Mouse (Mus musculus): Measurements from ENCODE around the gene Ipmk. TPM values are rescaled to one million over a fixed set of nuclear protein-coding genes. Genes with fewer than 3 reads are reported as not detected.
A peak's percentile ranks its signal among the peaks of the same experiment; 100 is the strongest.

Gene Ipmk
- total RNA-seq, 2 experiments from 2014 or later: 49.8 to 53.6 TPM

GRCm38 (mm10) chr10:71339463-71339862 is 8.1 kb upstream of the Ipmk start:
- ATAC-seq (ENCODE audit: poor library complexity, severe bottlenecking): peak; percentile 37; the same call in 1 of the 2 replicates

- ATAC-seq (ENCODE audit: poor library complexity, severe bottlenecking): no peak
Observed at GRCm38 (mm10) chr10:71340195-71340594, 7.4 kb upstream of the Ipmk start.

GRCm38 (mm10) chr10:71341290-71341689 is 6.3 kb upstream of the Ipmk start:
- ATAC-seq (ENCODE audit: poor library complexity, severe bottlenecking): no peak

- ATAC-seq (ENCODE audit: poor library complexity, severe bottlenecking): no peak
Observed at GRCm38 (mm10) chr10:71342030-71342805, 5.3 kb upstream of the Ipmk start.

GRCm38 (mm10) chr10:71343130-71343529 is 4.4 kb upstream of the Ipmk start:
- ATAC-seq (ENCODE audit: poor library complexity, severe bottlenecking): no peak

GRCm38 (mm10) chr10:71343567-71344265 is 3.8 kb upstream of the Ipmk start:
- ATAC-seq (ENCODE audit: poor library complexity, severe bottlenecking): no peak

GRCm38 (mm10) chr10:71344579-71345143 is 2.9 kb upstream of the Ipmk start, which contains the start of gene Cisd1:
Cisd1 (minus strand) TSS chr10:71344954.
- peak; percentile 38 for ATAC-seq (ENCODE audit: poor library complexity, severe bottlenecking)

- ATAC-seq (ENCODE audit: poor library complexity, severe bottlenecking): no peak
Observed at GRCm38 (mm10) chr10:71346106-71346505, 1.5 kb upstream of the Ipmk start.

GRCm38 (mm10) chr10:71346722-71347508 is 648 bp upstream of the Ipmk start:
- peak; percentile 9; the same call in 1 of the 2 replicates for ATAC-seq (ENCODE audit: poor library complexity, severe bottlenecking)

- ATAC-seq (ENCODE audit: poor library complexity, severe bottlenecking): peak; percentile 36
Observed at GRCm38 (mm10) chr10:71347964-71348636, 537 bp downstream of the Ipmk start.

GRCm38 (mm10) chr10:71348637-71349280 is 1.2 kb downstream of the Ipmk start:
- peak; percentile 31 for ATAC-seq (ENCODE audit: poor library complexity, severe bottlenecking)

- peak; percentile 38 for ATAC-seq (ENCODE audit: poor library complexity, severe bottlenecking)
Observed at GRCm38 (mm10) chr10:71349290-71349689, 1.7 kb downstream of the Ipmk start.

- ATAC-seq (ENCODE audit: poor library complexity, severe bottlenecking): no peak
Observed at GRCm38 (mm10) chr10:71351301-71351700, 3.7 kb downstream of the Ipmk start.

- no peak for ATAC-seq (ENCODE audit: poor library complexity, severe bottlenecking)
Observed at GRCm38 (mm10) chr10:71353850-71354249, 6.3 kb downstream of the Ipmk start.

GRCm38 (mm10) chr10:71354947-71355346 is 7.4 kb downstream of the Ipmk start:
- no peak for ATAC-seq (ENCODE audit: poor library complexity, severe bottlenecking)

GRCm38 (mm10) chr10:71361044-71361443 is 13.5 kb downstream of the Ipmk start:
- ATAC-seq (ENCODE audit: poor library complexity, severe bottlenecking): no peak

GRCm38 (mm10) chr10:71361836-71362562 is 14.4 kb downstream of the Ipmk start:
- peak; percentile 89 for ATAC-seq (ENCODE audit: poor library complexity, severe bottlenecking)

- no peak for ATAC-seq (ENCODE audit: poor library complexity, severe bottlenecking)
Observed at GRCm38 (mm10) chr10:71363440-71363839, 15.9 kb downstream of the Ipmk start.

GRCm38 (mm10) chr10:71363858-71364257 is 16.3 kb downstream of the Ipmk start:
- ATAC-seq (ENCODE audit: poor library complexity, severe bottlenecking): peak; percentile 49

All from megakaryocyte, adult 5-6 weeks (primary cell).